Comparison of ENCODE assay signal across 30 mouse cellular contexts in genomic region chr16:81319037-81319436, GRCm38 (mm10).
"Had no signal": no experiment of that assay in that cellular context is flagged by ENCODE, and none has a peak within 500 bp of the region (broad histone marks: within the 10 kb centered on the region; RNA-seq: fewer than 3 reads in every experiment).

No protein-coding gene starts in this region.

- DNase-seq: left cerebral cortex, postnatal 4 days; liver; liver, embryonic 13.5 days; liver, postnatal 0 days; lung, adult 18-20 months; lung, adult 2 months; lung, embryonic 14.5 days; lung, postnatal 10 days; lung, postnatal 14 days; lung, postnatal 36 days; lung, postnatal 4 days; midbrain, embryonic 14.5 days had no signal

- H3K9ac ChIP-seq: limb, embryonic 12.5 days; limb, embryonic 13.5 days; limb, embryonic 15.5 days; liver, embryonic 12.5 days; liver, embryonic 13.5 days; liver, embryonic 14.5 days; liver, embryonic 15.5 days; liver, postnatal 0 days; lung, embryonic 14.5 days; lung, embryonic 15.5 days; midbrain, embryonic 12.5 days; midbrain, embryonic 15.5 days; neural tube, embryonic 12.5 days had no signal

- H3K4me2 ChIP-seq: limb, embryonic 12.5 days; limb, embryonic 13.5 days; limb, embryonic 15.5 days; liver, embryonic 11.5 days; liver, embryonic 12.5 days; liver, embryonic 13.5 days; liver, embryonic 15.5 days; lung, embryonic 14.5 days; lung, embryonic 15.5 days; midbrain, embryonic 12.5 days; midbrain, embryonic 15.5 days; neural tube, embryonic 12.5 days had no signal

- H3K4me3 ChIP-seq: limb, embryonic 10.5 days; limb, embryonic 12.5 days; limb, embryonic 13.5 days; limb, embryonic 15.5 days; liver, embryonic 12.5 days; liver, embryonic 13.5 days; liver, embryonic 15.5 days; lung, embryonic 15.5 days; megakaryocyte, embryonic 14.5 days; midbrain, embryonic 10.5 days; midbrain, embryonic 12.5 days; midbrain, embryonic 15.5 days; myocyte; neural tube, embryonic 12.5 days had no signal

- H3K27me3 ChIP-seq: limb, embryonic 12.5 days; limb, embryonic 13.5 days; limb, embryonic 15.5 days; liver, embryonic 12.5 days; liver, embryonic 13.5 days; liver, embryonic 15.5 days; lung, embryonic 15.5 days; megakaryocyte, embryonic 14.5 days; midbrain, embryonic 12.5 days; midbrain, embryonic 15.5 days; neural tube, embryonic 12.5 days had no signal

- H3K9me3 ChIP-seq: limb, embryonic 10.5 days; limb, embryonic 12.5 days; limb, embryonic 13.5 days; limb, embryonic 15.5 days; liver, embryonic 12.5 days; liver, embryonic 13.5 days; liver, embryonic 15.5 days; lung, embryonic 15.5 days; megakaryocyte, embryonic 14.5 days; midbrain, embryonic 10.5 days; midbrain, embryonic 12.5 days; midbrain, embryonic 15.5 days; neural tube, embryonic 12.5 days had no signal

- ATAC-seq: liver, embryonic 12.5 days; liver, postnatal 0 days; lung, postnatal 0 days; midbrain, embryonic 15.5 days; midbrain, embryonic 16.5 days had no signal

- H3K36me3 ChIP-seq: limb, embryonic 10.5 days; limb, embryonic 12.5 days; limb, embryonic 13.5 days; limb, embryonic 15.5 days; liver, embryonic 12.5 days; liver, embryonic 13.5 days; liver, embryonic 15.5 days; lung, embryonic 15.5 days; midbrain, embryonic 10.5 days; midbrain, embryonic 12.5 days; midbrain, embryonic 15.5 days; neural tube, embryonic 12.5 days had no signal

- H3K27ac ChIP-seq: limb, embryonic 10.5 days; limb, embryonic 12.5 days; limb, embryonic 13.5 days; limb, embryonic 15.5 days; liver, embryonic 12.5 days; liver, embryonic 13.5 days; liver, embryonic 14.5 days; liver, embryonic 15.5 days; lung, embryonic 15.5 days; macrophage; midbrain, embryonic 10.5 days; midbrain, embryonic 12.5 days; midbrain, embryonic 15.5 days; neural tube, embryonic 12.5 days had no signal

- H3K4me1 ChIP-seq: limb, embryonic 10.5 days; limb, embryonic 12.5 days; limb, embryonic 13.5 days; limb, embryonic 15.5 days; liver, embryonic 12.5 days; liver, embryonic 13.5 days; liver, embryonic 15.5 days; lung, embryonic 15.5 days; megakaryocyte, embryonic 14.5 days; midbrain, embryonic 10.5 days; midbrain, embryonic 12.5 days; midbrain, embryonic 15.5 days; neural tube, embryonic 12.5 days had no signal
